ENCODE assay signal across 8 mouse cellular contexts in genomic region chr2:21204912-21205830, GRCm38 (mm10). TPM values are rescaled to one million over a fixed set of nuclear protein-coding genes. Genes with fewer than 3 reads are reported as not detected.
A peak's percentile ranks its signal among the peaks of the same experiment; 100 is the strongest.
DNase-seq lines count a peak whose midpoint lies in the region; ATAC-seq lines count a peak whose summit lies in the region.

Gene Enkur (minus strand): TSS chr2:21205365.
Gene Thnsl1 (plus strand): TSS chr2:21205724.

- H3K4me2 ChIP-seq in hindbrain, embryonic 14.5 days (replicated peaks): peak within 1 kb of the TSS; percentile 80

- peaks cover 22% of the 10 kb centered on the region for H3K4me1 ChIP-seq in hindbrain, embryonic 14.5 days (replicated peaks; ENCODE audit: control insufficient read depth, insufficient read depth, low read length)

- H3K4me3 ChIP-seq in hindbrain, embryonic 14.5 days (replicated peaks; ENCODE audit: low read length): peak within 1 kb of the TSS; percentile 58

- H3K36me3 ChIP-seq in hindbrain, embryonic 14.5 days (replicated peaks; ENCODE audit: control insufficient read depth, insufficient read depth): no peaks in the 10 kb centered on the region

- peak; percentile 99 for ATAC-seq in hindbrain, embryonic 14.5 days (ENCODE audit: low FRiP score)

- no peaks in the 10 kb centered on the region for H3K9me3 ChIP-seq in hindbrain, embryonic 14.5 days (ENCODE audit: control insufficient read depth, low read length)

- 3% methylated on average over 43 of the region's 43 CpGs for WGBS in hindbrain, embryonic 14.5 days

- H3K9ac ChIP-seq in hindbrain, embryonic 14.5 days: peak within 1 kb of the TSS; percentile 65

- H3K27ac ChIP-seq in hindbrain, embryonic 14.5 days: peak within 1 kb of the TSS; percentile 85

- peak; percentile 97 for DNase-seq in R1 (ENCODE audit: low read depth, low spot score)
- peak; percentile 99 for DNase-seq in cerebellum, postnatal 25 days
- DNase-seq in frontal cortex, postnatal 25 days (ENCODE audit: low spot score in 2 of 2): peak; percentile 91 to 95
- DNase-seq in hindbrain, embryonic 14.5 days (ENCODE audit: low spot score): peak; percentile 99
- peak; percentile 98 for DNase-seq in layer of hippocampus, postnatal 36 days
- DNase-seq in lung, postnatal 36 days: peak; percentile 99
- peak; percentile 98 for DNase-seq in retina, postnatal 1 day
- DNase-seq in urinary bladder, adult 18-20 months (ENCODE audit: low spot score in 2 of 2): peak; percentile 98 to 100

- no peaks in the 10 kb centered on the region for H3K27me3 ChIP-seq in hindbrain, embryonic 14.5 days (ENCODE audit: control insufficient read depth, insufficient read depth, low read length)

RNA-seq across cellular contexts. Expression of gene Enkur, which starts in this region (rescaled TPM):
- 5.3 and 7.9 TPM in 2 replicates for polyA plus RNA-seq in hindbrain, embryonic 14.5 days (2014; fragmentation: Nextera tagmentation; extraction: Ambion mirVana)
- 1 to 10 TPM; 1.8 to 2.0 TPM for total RNA-seq in layer of hippocampus, postnatal 36 days (2021)

RNA-seq across cellular contexts. Expression of gene Thnsl1, which starts in this region (rescaled TPM):
- 24.6 and 27.8 TPM in 2 replicates for polyA plus RNA-seq in hindbrain, embryonic 14.5 days (2014; fragmentation: Nextera tagmentation; extraction: Ambion mirVana)
- 10 to 100 TPM; 21.3 to 22.9 TPM for total RNA-seq in layer of hippocampus, postnatal 36 days (2021)

Comparison
In these comparisons a context has a peak if more than half of its experiments do, and no peak if none do; other contexts are left out.
1. Peak in every context shown above with its lines: DNase-seq, ATAC-seq, H3K4me3 ChIP-seq and H3K27ac ChIP-seq.